Mouse (Mus musculus) layer of hippocampus, adult 9-11 months (tissue): ENCODE measurements around the gene Pld2.
"Not testable (repeated sequence)": the region's sequence is repeated elsewhere in the genome, so short reads cannot be mapped to it uniquely, and the experiment has no call there.

Experiments used
- DNase-seq: peaks from one replicate; pipeline ENCODE4 v3.0.0; 2022

Gene Pld2

DNA sequence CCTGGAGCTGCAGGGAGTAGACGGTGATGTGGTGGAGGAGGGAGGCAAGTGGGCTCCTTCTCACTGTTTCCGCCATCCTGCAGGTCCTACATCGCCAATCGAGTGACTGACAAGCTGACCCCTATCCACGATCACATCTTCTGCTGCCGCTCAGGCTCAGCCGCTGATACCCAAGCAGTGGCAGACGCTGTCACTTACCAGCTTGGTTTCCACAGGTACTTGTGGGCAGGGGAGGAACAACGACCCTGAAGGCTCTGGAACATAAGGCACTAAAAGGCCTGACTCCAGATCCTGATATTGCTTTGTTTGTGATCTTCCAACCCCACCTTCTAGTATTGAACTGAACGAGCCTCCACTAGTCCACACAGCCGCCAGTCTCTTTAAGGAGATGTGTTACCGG is 13.7 kb upstream of the Pld2 start:
- no peak for DNase-seq

DNA sequence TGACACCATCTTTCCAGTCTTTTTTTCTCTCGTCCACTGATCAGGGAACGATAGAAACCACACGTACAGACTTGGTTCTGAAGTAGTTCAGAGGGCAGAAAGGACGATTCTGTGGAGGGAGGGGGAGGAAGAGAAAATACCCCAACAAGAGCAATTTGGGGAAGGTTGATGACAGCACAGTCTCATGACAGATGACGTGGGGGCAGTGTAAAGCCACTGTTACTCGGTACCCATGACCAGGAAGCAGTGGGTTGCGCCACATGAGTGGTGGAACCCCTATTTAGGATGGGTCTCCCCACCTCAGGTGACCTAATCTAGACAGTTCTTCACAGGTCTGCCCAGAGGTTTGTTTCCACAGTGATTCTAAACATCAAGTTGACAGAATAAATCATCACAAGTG is 11.3 kb upstream of the Pld2 start:
- DNase-seq: peak; percentile 44

DNA sequence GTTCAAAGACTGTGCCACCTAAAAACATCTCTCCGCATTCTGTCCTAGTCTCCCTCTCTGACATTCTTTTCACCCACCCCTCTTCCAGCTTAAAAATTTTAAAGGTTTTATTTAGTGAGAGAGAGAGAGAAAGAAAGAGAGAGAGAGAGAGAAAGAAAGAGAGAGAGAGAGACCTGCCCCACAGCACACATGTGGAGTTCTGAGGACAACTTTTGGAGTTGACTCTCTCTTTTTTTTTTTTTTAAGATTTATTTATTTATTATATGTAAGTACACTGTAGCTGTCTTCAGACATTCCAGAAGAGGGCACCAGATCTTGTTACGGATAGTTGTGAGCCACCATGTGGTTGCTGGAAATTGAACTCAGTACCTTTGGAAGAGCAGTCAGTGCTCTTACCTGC is 8.8 kb upstream of the Pld2 start:
- DNase-seq: not testable (repeated sequence)

DNA sequence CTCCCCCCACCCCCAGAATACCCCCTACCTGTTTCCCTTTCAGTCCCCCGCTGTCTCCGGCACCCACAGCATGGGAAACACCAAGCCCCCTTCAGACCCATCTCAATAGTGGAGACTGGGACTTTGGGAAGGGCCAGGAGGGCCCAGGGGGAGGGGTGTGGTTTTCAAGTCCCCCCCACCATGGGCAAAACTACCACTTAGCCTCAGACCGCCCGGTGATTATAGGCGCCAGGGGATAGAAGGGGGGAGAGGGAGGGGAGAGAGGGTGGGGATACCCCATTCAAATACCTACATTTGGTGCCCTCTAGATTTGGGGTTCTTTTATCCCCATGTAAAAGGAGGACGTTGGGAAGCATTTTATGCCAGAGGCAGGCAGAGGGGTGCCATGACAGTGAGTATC is 7.0 kb upstream of the Pld2 start, which contains the start of gene Gm40193:
Gene Gm40193, minus strand, starts transcription at position 101 of the 400 bp plus-strand sequence.
- DNase-seq: no peak

DNA sequence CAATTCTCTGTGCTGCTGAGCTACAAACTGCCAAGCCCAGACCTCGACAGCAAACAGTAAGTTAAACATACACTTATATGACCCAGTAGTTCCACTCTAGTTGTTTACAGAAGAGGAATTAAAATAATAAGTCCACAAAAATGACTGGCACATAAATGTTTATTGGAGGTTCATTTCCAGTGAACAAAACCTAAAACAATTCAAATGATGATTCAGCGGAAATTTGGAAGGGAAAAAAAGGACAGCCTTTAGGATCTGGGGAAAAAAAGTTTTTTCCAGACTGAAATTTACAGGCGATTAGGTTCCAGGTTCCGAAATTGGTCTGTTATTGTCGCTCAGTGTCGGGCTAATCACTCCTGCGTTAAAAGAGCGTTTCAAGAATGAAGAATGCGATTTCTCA is 441 bp upstream of the Pld2 start:
- no peak for DNase-seq

DNA sequence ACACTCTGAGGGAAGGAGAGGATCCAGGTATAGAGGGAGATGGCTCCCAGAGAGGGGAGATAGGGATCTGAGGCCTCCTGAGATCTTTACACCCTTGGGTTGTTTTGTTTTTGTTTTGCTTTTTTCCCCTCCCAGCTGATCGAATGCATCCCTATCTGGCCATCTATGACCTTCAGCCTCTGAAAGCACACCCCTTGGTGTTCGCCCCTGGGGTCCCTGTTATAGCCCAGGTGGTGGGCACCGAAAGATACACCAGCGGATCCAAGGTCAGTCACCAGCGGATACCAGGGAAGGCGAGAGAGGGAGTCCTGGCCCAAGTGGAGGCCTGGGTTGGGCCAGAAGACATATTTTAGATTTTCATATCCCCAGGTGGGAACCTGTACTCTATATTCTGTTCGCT is 1.1 kb downstream of the Pld2 start:
- DNase-seq: no peak

DNA sequence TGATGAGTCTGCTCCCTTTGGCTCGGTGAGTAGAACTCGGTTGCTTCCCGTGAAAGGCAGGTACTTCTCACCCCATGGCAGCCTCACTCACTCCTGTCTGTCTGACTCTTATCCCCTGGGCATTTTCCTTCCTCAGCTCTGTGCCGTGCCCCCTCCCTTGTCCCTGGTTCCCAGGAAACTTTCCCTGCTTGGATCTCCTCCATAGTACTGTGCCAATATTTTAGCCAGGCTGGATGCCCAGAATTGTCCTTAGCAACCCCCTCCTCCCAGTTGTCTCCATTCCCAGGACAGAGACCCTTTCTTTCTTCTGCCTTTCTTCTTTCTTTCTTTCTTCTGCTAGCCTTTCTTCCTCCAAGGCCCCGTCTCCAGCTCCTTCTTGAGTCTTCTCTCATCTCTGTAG is 1.6 kb downstream of the Pld2 start:
- DNase-seq: no peak

DNA sequence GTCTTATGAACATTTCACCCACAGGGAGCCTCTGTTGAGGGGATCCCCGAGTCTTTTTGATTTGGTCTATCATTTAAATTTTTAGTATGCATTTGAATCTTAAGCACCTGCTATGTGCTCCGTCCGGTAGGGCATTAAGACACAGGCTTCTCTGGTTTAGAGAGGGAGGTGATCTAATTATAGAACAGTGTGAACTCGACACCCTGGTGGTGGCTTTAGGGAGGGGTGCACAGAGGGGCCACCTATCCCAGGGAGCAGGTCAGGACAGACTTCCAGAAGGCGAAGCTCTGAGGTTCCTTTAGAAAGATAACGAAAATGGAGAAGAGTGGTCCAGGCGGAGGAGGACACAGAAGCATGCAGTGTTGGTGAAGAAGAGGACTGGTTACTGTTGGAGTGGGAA is 4.6 kb downstream of the Pld2 start:
- DNase-seq: no peak

DNA sequence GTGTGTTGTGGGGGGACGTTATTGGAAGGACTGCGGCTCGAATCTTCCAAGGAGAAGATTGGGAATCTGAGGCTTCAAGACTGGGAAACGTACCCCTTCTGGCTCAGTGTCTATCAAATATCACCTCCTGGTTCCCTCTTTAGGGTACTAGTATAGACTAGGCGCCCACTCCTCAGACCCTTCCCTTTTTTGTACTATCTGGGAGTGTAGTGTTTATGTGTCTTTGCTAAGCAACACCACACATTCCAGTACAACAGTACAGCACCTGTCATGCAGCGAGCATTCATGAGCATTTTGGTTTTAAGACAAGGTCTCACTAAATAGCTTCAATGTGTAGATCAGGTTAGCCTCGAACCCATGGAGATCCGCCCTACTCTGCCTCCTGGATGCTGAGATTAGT is 11.7 kb downstream of the Pld2 start:
- no peak for DNase-seq

DNA sequence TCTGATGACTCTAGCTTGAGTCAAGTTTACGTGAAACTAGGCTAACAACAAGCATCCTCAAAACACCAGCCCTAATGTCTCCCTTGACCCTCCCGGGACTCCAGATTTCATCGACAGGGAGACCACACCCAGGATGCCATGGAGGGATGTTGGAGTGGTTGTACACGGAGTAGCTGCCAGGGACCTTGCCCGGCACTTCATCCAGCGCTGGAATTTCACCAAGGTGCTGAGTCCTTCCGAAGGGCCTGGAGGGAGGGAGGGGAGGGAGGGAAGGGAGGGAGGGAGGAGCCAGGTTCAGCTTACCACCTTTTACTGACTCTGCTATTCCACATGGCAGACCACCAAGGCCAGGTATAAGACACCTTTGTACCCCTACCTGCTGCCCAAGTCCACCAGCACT is 14.1 kb downstream of the Pld2 start:
- no peak for DNase-seq

DNA sequence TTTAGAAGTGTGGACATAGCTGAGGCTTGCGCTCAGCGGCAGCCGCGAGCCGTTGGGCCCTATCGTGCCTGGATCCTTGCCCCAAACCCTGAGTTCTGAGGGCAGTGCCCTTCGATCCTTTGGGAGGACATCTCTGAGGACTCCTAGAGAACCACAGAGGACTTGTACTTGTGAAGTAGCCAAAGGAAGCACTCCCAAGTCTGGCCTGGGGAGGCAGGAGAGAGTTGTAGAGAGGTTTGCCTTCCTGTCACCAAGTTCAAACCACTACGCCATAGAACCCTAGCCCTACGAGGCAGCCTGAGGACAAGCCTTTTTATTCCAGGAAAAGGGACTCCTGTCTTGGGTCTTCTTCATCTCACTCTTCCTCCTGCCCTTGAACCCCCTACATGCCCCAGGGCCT is 17.7 kb downstream of the Pld2 start:
- DNase-seq: no peak

DNA sequence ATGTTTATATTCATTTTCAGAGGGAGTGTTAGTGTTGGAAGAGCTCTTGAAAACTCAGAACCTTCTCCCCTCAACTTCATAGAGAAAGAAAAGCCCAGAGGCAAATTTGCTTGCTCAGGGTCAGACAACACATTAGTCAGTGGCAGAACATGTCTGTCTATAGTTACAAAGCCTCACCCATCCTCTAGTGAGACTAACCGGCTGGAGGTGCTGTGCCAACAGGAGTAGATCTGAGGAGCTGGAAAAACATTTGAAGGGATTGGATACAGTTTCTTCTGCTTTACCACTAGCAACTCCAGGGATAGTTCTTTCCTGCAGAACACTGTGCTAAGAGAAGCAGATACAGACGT is 22.0 kb downstream of the Pld2 start:
- no peak for DNase-seq

DNA sequence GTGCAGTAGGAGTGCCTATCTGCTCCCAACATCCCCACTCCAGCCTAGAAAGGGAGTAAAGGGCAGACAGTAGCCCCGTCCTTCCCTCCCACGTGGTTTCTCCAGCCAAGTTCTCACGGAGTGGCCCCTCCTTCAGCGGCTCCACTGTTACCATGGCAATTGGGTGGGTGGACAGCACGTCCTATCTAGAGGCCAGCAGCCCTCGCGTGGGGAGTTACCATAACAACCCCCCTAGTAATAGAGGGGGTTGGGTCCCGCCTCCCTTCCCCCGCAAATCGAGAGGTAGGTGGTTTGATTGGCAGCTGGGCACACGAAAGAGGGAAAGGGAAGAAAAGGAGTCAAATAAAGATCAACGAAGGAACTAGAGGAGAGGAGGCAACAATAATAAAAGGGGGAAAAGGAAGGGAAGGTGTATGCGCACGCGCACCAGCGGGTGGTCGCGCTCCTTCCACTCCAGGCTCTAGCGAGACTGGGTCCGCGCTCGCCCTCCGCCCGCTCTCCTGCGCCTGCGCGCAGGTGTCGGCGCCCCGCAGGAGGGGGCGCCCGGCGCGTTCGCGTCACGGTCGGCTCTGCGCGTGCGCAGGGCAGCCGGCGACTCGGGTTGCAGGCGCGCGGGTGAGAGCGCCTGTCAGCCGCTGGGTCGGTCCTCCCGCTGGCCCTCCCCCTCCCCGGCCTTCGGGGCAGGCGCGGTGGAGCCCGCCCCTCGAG is 22.6 kb downstream of the Pld2 start, which contains the start of gene Mink1:
Gene Mink1, plus strand, starts transcription at position 595 of the 708 bp plus-strand sequence.
- DNase-seq: peak; percentile 96

DNA sequence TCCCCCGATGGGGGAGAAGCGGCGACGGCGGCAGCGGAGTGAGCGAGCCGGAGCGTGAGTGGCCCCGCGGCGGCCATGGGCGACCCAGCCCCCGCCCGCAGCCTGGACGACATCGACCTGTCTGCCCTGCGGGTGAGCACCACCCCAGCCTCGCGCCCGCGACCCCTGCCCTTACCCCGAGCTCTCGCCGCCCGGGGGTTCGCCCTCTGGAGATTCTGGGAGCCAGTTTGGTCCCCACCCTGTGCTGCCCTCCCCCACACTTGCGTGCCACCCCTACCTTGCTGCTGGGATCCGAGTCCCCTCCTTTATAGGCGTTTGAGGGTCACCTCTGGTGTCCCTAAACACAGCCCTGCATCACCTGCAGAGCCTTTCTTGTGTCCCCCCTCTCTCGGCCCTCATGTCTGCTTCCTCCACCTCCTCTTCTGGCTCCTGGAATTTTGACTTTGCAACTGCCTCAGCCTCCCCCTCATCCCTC is 23.2 kb downstream of the Pld2 start:
- no peak for DNase-seq

DNA sequence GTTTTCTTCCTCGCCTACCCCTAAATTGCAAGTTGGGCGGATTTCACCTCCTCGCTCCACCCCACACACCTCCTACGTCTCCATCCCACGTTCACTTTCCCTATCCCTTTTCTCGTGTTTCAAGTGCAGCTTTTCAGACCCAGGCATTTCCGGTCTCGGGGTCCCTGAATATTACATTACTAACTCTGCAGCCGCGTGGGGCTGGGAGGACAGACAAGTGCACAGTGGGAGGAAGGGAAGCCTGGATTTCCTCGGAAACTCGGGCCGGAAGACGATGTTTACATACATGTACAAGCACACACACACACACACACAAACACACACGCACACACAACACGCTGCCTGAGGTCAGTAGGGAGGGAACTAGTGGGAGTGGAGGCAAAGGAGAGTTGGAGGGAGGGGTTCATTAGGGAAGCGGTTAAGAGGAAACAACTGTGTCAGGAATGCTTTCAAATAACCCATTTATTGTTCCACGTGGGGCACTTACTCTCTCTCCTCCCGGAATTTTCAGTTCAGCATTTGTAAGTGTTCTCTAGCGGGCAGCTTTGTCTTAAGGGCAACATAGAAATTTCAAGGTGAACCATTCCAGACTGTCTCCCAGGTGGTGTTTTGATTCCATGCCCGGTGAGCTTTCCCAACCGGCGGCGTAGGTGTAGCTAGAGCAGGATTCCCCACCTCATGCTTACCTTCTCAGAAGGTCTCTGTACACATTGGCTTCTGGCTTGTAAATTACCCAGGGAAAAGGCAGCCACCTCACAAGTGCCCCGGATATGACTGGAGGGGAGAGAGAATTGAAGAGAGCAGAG is 23.8 kb downstream of the Pld2 start:
- no peak for DNase-seq

DNA sequence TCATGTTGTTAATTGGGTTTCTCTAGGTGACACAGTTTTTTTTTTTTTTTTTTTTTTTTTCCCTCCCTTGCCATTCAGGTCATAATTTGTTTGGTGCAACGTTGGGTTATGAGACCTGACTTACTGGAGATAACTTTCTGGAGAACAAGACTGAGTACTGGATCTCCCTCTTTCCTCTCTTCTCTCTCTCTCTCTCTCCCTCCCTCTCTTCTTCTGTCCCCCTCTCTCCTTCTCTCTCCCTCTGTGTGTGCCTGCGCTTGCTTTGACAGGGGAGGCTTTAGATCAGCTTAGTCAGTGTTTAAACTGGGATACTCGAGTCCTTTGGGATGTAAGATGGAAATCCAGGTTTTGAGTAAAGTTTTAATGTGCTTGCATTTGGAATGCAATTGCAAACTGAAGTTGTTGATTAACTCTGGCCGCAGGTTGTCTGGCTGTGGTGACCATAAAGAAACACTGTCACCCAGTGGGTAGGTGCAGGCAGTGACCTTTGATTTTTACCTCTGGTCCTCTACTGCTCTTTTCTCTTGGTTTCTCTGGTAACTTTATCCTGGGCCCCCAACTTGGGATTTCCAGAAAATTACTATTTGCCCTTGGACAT is 24.5 kb downstream of the Pld2 start:
- no peak for DNase-seq

DNA sequence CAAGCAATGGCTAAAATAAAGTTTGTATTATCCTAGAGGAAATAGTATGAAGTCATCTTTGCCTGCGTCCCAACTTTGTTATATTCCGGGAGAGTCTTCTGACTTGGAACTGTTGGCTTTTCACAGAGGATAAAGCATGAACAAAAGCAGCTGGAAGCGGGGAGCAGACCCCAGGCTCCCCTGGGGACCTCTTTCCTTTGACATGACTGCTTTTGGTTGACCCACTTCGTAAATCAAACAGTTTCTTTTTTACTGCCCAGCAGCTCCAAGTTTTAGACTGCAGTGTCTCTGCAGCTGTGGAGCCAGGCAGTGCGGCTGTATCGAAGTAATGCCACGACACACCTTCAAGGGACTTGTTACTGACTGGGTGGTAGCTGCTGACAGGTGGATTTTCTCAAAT is 26.7 kb downstream of the Pld2 start:
- DNase-seq: no peak

DNA sequence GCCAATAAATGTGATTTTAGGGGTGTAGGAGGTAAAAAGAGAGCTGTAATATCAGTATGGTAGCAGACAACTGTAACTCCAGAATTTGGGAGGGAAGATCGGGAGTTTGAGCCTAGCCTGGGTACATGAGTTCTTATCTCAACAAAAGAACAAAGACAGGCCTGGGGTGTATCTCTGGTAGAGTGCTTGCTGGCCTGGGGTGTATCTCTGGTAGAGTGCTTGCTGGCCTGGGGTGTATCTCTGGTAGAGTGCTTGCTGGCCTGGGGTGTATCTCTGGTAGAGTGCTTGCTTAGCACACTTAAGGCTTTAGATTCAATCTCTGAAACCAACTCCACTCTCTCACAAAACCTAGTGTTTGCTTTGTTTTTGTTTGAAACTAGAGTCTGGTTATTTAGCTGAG is 30.8 kb downstream of the Pld2 start:
- DNase-seq: not testable (repeated sequence)

DNA sequence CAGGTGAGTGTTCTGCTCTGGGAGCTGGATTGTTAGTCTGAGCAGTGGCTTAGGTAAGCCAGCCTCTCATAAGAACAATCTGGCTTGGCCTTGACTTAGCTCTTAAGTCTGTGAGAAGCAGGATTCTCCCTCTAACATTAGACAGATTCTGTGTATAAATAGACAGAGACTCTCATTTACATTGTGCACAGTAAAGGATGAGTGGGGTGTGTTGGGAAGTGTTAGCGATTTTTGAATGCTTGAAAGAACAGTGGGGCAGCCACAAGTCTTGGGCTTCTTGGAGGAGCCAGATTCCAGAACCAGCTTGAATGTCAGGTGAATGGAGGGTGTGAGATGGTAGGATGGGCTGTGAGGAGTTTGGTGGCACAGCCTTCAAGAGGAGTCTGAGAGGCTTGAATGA is 31.8 kb downstream of the Pld2 start:
- DNase-seq: no peak

DNA sequence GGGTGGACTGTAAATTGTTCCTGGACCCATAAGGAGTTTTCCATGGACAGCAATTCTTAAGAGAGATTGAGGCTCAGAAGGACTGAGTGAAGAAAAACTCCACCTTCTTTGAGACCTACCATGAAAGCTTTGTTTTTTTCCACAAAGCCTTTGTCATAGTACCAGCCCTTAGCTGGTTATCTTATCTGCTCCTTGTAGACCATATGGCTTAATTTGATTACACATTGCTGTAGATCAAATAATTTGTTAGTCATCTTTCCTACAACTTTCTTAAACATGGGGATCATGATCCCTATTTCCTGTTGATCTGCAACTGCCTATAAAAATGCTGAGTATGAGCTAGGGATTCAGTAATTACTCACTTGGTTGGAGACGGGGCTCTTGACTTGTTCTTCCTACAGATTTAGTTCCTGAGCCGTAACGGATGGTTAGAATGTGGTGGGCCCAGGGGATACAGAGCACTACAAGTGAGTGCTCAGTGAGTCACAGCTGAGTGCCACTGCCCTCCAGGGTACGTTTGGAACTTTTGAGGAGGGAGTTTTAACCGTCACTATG is 32.6 kb downstream of the Pld2 start:
- no peak for DNase-seq

DNA sequence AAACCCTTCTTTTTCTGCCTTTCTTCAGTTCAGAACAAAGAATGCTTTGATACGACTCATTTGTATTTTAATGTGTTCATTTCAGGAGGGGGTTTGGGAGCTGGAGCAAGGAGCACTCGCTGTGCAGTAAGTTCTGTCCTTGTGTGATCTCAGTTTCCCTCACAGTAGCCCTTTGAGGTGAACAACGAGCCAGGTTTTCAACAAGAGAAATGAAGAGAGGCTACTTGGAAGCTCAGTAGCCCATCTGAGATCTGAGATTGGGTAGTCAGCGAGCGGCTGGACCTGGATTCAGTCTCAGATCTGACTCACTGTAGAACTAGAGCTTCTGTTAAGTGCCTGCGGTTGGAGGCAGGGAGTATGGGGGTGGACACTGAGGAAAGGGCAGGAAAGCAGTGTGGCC is 34.0 kb downstream of the Pld2 start:
- DNase-seq: no peak

DNA sequence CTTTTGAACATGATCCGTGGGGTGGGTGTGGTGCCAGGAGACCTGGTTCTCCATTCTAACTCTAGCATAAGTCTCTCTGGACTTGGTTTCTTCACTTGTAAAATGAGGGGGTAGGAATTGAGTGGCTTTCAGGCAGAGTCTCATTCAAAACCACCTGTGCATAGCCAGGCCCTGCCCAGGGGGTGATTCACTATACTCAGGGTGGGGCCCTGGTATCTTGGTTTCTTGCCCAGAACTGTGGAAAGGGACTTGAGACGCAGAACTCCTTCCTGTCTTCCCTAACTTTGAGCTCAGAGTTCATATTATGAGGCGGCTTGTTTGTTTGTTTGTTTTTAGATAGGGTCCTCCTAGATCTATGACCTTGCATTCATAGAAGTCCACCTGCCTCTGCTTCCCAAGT is 37.3 kb downstream of the Pld2 start:
- DNase-seq: no peak

DNA sequence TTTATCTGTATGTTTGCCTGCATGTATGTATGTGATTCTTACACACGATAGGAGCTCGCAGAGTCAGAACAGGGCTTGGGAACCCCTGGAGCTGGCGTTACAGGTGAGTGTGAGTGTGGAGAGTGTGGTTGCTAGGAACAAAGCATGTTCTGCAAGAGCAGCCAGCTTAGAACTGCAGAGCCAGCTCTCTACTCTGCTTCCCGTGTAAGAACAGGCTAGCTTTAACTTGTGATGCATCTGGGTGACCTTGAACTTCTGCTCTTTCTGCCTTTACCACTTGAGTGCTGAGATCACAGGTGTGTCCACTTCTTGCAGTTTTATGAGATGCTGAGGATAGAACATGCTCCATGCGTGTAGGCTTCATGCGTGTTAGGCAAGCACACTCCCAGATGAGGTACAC is 39.1 kb downstream of the Pld2 start:
- no peak for DNase-seq
